Mouse (Mus musculus) C2C12 (cell line): Measurements from ENCODE around the gene Tcf19. TPM values are rescaled to one million over a fixed set of nuclear protein-coding genes. Genes with fewer than 3 reads are reported as not detected.

Experiments
- polyA plus RNA-seq: library from polyadenylated mRNA; unstranded; fragments of >200 nt; fragmentation: generic; extraction: Trizol; gene quantifications from one replicate; pipeline ENCODE4 v1.2.1, GENCODE M21; 2012; ENCODE audit warnings: missing spikeins

The Tcf19 gene
- polyA plus RNA-seq, 1 experiment = 46.7 TPM

Other genes starting within 250 kb of the Tcf19 start
- gene H2-Q1, start 196.4 kb downstream of the Tcf19 start, polyA plus RNA-seq = 3.3 TPM
- 0.11 TPM for gene H2-Q2, start 174.6 kb downstream of the Tcf19 start, polyA plus RNA-seq
- 3.5 TPM for gene H2-Q4, start 137.2 kb downstream of the Tcf19 start, polyA plus RNA-seq
- gene H2-Q6, start 92.0 kb downstream of the Tcf19 start, polyA plus RNA-seq = not detected
- gene H2-Q7, start 77.7 kb downstream of the Tcf19 start, polyA plus RNA-seq = 0.14 TPM
- 0.01 TPM for gene H2-Q10, start 46.7 kb downstream of the Tcf19 start, polyA plus RNA-seq
- not detected for gene Pou5f1, start 10.8 kb downstream of the Tcf19 start, polyA plus RNA-seq
- 15.9 TPM for gene Cchcr1, start 276 bp upstream of the Tcf19 start, polyA plus RNA-seq
- 0.08 TPM for gene Psors1c2, start 16.4 kb upstream of the Tcf19 start, polyA plus RNA-seq
- gene Cdsn, start 35.3 kb upstream of the Tcf19 start, polyA plus RNA-seq = 2.0 TPM
- gene 2300002M23Rik, start 50.6 kb upstream of the Tcf19 start, polyA plus RNA-seq = not detected
- not detected for gene Sfta2, start 84.7 kb upstream of the Tcf19 start, polyA plus RNA-seq
- gene Gm9573, start 109.8 kb upstream of the Tcf19 start, polyA plus RNA-seq = not detected
- gene Mucl3, start 126.9 kb upstream of the Tcf19 start, polyA plus RNA-seq = 0.05 TPM
- 12.6 TPM for gene Vars2, start 150.8 kb upstream of the Tcf19 start, polyA plus RNA-seq
- gene Gtf2h4, start 156.9 kb upstream of the Tcf19 start, polyA plus RNA-seq = 40.6 TPM
- 56.6 TPM for gene Ddr1, start 187.8 kb upstream of the Tcf19 start, polyA plus RNA-seq